Mouse (Mus musculus): Measurements from ENCODE around the gene Bnipl. TPM values are rescaled to one million over a fixed set of nuclear protein-coding genes. Genes with fewer than 3 reads are reported as not detected.
"Not testable (repeated sequence)": the region's sequence is repeated elsewhere in the genome, so short reads cannot be mapped to it uniquely, and the experiment has no call there.

Bnipl gene
- polyA plus RNA-seq, 1 experiment from 2014 or later, result 1.6 TPM

DNA sequence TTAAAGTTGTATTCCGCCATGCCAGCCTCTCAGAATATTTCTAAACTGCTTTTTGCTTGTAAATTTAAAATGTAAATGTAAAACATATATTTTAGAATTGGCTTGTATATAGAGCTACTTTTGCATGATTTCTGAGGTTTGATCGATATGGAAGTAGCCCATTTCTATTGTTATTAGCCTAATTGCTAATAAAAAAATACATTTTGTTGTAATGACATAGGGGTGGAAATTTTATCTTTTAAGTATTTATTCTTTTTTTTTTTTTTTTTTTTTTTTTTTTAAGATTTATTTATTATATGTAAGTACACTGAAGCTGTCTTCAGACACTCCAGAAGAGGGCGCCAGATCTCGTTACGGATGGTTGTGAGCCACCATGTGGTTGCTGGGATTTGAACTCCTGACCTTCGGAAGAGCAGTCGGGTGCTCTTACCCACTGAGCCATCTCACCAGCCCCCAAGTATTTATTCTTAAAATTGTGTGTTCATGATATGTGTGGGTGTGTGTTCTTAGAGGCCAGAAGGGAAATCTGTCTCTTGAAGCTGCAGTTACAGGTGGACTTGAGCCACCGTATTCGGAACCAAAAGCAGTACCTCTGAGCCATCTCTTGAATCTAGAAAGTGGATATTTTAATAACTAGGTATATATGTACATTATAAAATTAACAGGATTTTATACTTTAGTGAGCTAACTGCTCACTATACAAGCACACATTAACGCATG lies 37.9 kb downstream of the Bnipl start:
- H3K4me3 ChIP-seq (replicated peaks; ENCODE audit: low read depth, low read length); H3K36me3 ChIP-seq (ENCODE audit: insufficient read depth, low read length); H3K4me2 ChIP-seq (ENCODE audit: low read length); ATAC-seq (replicated peaks; ENCODE audit: low FRiP score, low read depth); H3K4me1 ChIP-seq (replicated peaks; ENCODE audit: insufficient read depth, low read length); H3K9me3 ChIP-seq (replicated peaks; ENCODE audit: low read length); H3K27ac ChIP-seq; DNase-seq (ENCODE audit: low spot score); H3K9ac ChIP-seq (ENCODE audit: low read depth, low read length); H3K27me3 ChIP-seq (ENCODE audit: insufficient read depth, low read length): not testable (repeated sequence)
- WGBS, result 92% methylated on average over 7 of the region's 10 CpGs
- peak; percentile 11; the same call in 1 of the 2 replicates for TF ChIP-seq CTCF (IDR thresholded peaks at IDR 0.05; ENCODE audit: low read depth)

DNA sequence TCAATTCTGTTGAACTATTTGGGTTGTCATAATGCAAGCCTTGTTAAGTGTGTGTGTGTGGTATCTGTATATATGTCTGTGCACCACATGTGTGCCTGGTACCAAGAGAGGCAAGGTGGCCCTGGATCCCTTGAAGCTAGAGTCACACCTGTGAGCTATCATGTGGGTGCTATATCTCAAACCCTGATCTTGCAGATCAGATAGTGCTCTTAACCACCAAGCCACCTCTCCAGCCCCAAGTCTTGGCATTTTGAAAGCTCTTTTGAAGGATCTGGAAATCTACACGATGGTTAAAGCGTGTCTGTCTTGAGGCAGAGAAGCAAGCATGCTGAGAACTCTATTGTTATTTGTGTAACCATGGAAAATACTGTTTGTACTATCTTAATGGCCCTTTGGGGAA lies 40.4 kb downstream of the Bnipl start:
- Histone ChIP-seq H3K4me1 (replicated peaks; ENCODE audit: insufficient read depth, low read length) (no peaks in the 10 kb centered on the region), H3K27me3 (ENCODE audit: insufficient read depth, low read length) (no peaks in the 10 kb centered on the region), H3K27ac (no peak overlapping the region), H3K9me3 (replicated peaks; ENCODE audit: low read length) (no peaks in the 10 kb centered on the region), H3K4me3 (replicated peaks; ENCODE audit: low read depth, low read length) (no peak overlapping the region), H3K9ac (ENCODE audit: low read depth, low read length) (no peak overlapping the region), H3K36me3 (ENCODE audit: insufficient read depth, low read length) (peaks cover 21% of the 10 kb centered on the region; the same call in 1 of the 2 replicates), H3K4me2 (ENCODE audit: low read length) (no peak overlapping the region)
- WGBS, result 82% methylated on average over 2 of the region's 2 CpGs
- no peak for TF ChIP-seq CTCF (IDR thresholded peaks at IDR 0.05; ENCODE audit: low read depth)
- DNase-seq (ENCODE audit: low spot score) (no peak), ATAC-seq (replicated peaks; ENCODE audit: low FRiP score, low read depth) (no peak)

DNA sequence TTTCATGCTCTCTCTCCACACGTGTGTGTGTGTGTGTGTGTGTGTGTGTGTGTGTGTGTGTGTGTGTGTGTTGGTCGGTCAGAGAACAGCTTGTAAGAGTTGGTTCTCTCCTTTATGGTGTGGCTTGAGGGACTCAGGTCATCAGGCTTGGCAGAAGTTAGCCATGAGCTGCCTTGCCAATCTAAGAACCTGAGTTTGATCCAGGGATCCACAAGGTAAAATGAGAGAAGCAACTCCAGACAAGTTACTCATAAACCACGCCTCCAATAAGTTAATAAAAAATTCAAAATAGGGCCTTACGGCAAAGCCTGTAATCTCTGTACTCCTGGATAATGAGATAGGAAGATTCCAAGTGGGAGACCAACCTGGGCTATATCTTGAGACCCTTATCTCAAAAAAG lies 42.7 kb downstream of the Bnipl start:
- DNase-seq (ENCODE audit: low spot score), result no peak
- Histone ChIP-seq H3K36me3 (ENCODE audit: insufficient read depth, low read length) (peaks cover 28% of the 10 kb centered on the region; the same call in 1 of the 2 replicates), H3K4me2 (ENCODE audit: low read length) (no peak overlapping the region), H3K27me3 (ENCODE audit: insufficient read depth, low read length) (no peaks in the 10 kb centered on the region), H3K4me1 (replicated peaks; ENCODE audit: insufficient read depth, low read length) (no peaks in the 10 kb centered on the region), H3K4me3 (replicated peaks; ENCODE audit: low read depth, low read length) (no peak overlapping the region), H3K9ac (ENCODE audit: low read depth, low read length) (no peak overlapping the region), H3K27ac (no peak overlapping the region), H3K9me3 (replicated peaks; ENCODE audit: low read length) (no peaks in the 10 kb centered on the region)
- 79% methylated on average over 4 of the region's 4 CpGs for WGBS
- no peak for ATAC-seq (replicated peaks; ENCODE audit: low FRiP score, low read depth)
- no peak for TF ChIP-seq CTCF (IDR thresholded peaks at IDR 0.05; ENCODE audit: low read depth)

DNA sequence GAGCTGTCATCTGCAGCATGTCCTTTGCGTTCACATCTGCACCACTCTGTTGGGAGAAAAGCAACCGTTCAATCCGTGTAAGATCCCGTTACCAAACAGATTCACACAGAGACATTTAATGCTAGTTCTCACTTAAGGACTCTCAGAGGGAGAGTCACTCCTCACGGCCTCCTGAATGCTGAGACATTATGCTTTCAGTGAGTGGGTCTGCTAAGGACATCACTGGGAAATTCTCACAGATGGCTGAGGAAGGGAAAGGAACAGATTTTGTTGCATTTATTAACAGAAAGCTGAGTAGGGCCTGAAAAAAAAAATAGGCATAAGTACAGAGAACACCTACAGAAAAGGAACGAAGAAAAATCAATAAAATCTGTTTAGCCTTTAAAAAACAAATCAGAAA lies 47.1 kb downstream of the Bnipl start:
- H3K27ac ChIP-seq, result no peak overlapping the region
- H3K27me3 ChIP-seq (ENCODE audit: insufficient read depth, low read length), result no peaks in the 10 kb centered on the region
- peaks cover 51% of the 10 kb centered on the region for H3K36me3 ChIP-seq (ENCODE audit: insufficient read depth, low read length)
- no peak overlapping the region for H3K4me2 ChIP-seq (ENCODE audit: low read length)
- ATAC-seq (replicated peaks; ENCODE audit: low FRiP score, low read depth) (no peak), DNase-seq (ENCODE audit: low spot score) (no peak)
- H3K4me1 ChIP-seq (replicated peaks; ENCODE audit: insufficient read depth, low read length), result no peaks in the 10 kb centered on the region
- H3K9ac ChIP-seq (ENCODE audit: low read depth, low read length), result no peak overlapping the region
- TF ChIP-seq CTCF (IDR thresholded peaks at IDR 0.05; ENCODE audit: low read depth), result no peak
- no peak overlapping the region for H3K4me3 ChIP-seq (replicated peaks; ENCODE audit: low read depth, low read length)
- H3K9me3 ChIP-seq (replicated peaks; ENCODE audit: low read length), result no peaks in the 10 kb centered on the region
- 90% methylated on average over 6 of the region's 6 CpGs for WGBS

DNA sequence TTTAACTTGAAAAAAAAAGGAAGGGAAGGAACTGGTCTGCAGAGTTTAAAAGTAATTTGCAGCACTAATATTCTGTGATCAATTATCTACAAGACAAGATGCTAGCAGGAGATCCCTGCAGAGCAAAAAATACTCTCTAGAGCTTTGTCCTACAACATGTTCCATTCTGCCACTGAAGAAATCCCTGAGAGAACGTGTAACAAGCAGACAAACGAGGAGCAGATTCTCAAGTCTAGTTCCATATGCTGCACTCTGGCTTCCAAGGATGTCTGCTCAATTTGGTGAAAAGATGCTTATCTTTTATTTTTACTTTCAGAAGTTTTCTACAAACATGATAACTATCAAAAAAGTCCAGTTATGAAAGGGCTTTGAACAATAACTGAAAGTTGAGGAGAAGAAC lies 50.4 kb downstream of the Bnipl start:
- no peak overlapping the region; the same call in 1 of the 2 replicates for H3K4me2 ChIP-seq (ENCODE audit: low read length)
- no peaks in the 10 kb centered on the region for H3K4me1 ChIP-seq (replicated peaks; ENCODE audit: insufficient read depth, low read length)
- no peak for TF ChIP-seq CTCF (IDR thresholded peaks at IDR 0.05; ENCODE audit: low read depth)
- no peak overlapping the region for H3K4me3 ChIP-seq (replicated peaks; ENCODE audit: low read depth, low read length)
- DNase-seq (ENCODE audit: low spot score), result no peak
- peaks cover 35% of the 10 kb centered on the region for H3K36me3 ChIP-seq (ENCODE audit: insufficient read depth, low read length)
- H3K9me3 ChIP-seq (replicated peaks; ENCODE audit: low read length), result no peaks in the 10 kb centered on the region
- H3K9ac ChIP-seq (ENCODE audit: low read depth, low read length), result no peak overlapping the region; the same call in 1 of the 2 replicates
- no peaks in the 10 kb centered on the region for H3K27me3 ChIP-seq (ENCODE audit: insufficient read depth, low read length)
- no peak for ATAC-seq (replicated peaks; ENCODE audit: low FRiP score, low read depth)
- peak overlapping the region; percentile 92 for H3K27ac ChIP-seq
- WGBS, result 68% methylated on average over 2 of the region's 2 CpGs

DNA sequence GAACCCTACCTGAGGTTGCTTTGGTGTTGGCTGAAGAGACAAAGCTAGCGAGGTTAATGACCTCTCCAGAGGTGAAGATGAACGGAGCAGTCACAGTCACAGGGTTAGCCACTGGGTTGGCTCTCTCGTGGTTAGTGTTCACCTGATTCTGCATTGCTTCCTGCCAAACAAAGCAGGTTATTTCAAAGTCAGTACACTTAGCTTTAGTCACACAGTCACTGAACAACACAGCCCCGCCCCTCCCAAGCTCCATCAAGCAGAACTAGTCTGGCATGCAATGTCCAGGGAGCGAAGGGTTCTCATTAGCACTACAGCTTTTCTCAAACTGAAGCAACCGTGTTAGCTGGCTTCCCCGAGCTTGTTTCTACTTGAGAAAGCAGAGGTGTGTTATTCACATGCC lies 50.9 kb downstream of the Bnipl start:
- WGBS, result 56% methylated on average over 7 of the region's 7 CpGs
- Histone ChIP-seq H3K9me3 (replicated peaks; ENCODE audit: low read length) (no peaks in the 10 kb centered on the region), H3K4me1 (replicated peaks; ENCODE audit: insufficient read depth, low read length) (no peaks in the 10 kb centered on the region), H3K9ac (ENCODE audit: low read depth, low read length) (no peak overlapping the region; the same call in 1 of the 2 replicates), H3K4me2 (ENCODE audit: low read length) (no peak overlapping the region; the same call in 1 of the 2 replicates), H3K27me3 (ENCODE audit: insufficient read depth, low read length) (no peaks in the 10 kb centered on the region), H3K36me3 (ENCODE audit: insufficient read depth, low read length) (peaks cover 35% of the 10 kb centered on the region), H3K27ac (peak overlapping the region; percentile 92), H3K4me3 (replicated peaks; ENCODE audit: low read depth, low read length) (no peak overlapping the region)
- DNase-seq (ENCODE audit: low spot score), result peak; percentile 66
- ATAC-seq (replicated peaks; ENCODE audit: low FRiP score, low read depth), result peak; percentile 97
- no peak for TF ChIP-seq CTCF (IDR thresholded peaks at IDR 0.05; ENCODE audit: low read depth)
